Mouse (Mus musculus) intestine, embryonic 15.5 days (tissue): Measurements from ENCODE around the gene C1galt1c1. TPM values are rescaled to one million over a fixed set of nuclear protein-coding genes. Genes with fewer than 3 reads are reported as not detected.

ENCODE experiments used
- ATAC-seq: fragments of 200-750 bp; cut with Nextera tagmentation; 2 replicates; pipeline ENCODE4 v1.8.0; 2017; ENCODE audit warnings: moderate TSS enrichment, moderate library complexity
- H3K27ac ChIP-seq: fragments of 300-500 bp; sonication (generic); 2 replicates; pipeline ENCODE4 v1.5.1; 2015; ENCODE audit warnings: mild to moderate bottlenecking, inconsistent platforms
- H3K27me3 ChIP-seq: fragments of 300-500 bp; sonication (generic); replicated peaks from 2 replicates; pipeline ENCODE4 v1.6.1; 2015; ENCODE audit warnings: inconsistent platforms
- H3K36me3 ChIP-seq: fragments of 300-500 bp; sonication (generic); 2 replicates; pipeline ENCODE4 v1.6.1; 2015; ENCODE audit warnings: inconsistent platforms
- H3K4me1 ChIP-seq: fragments of 300-500 bp; sonication (generic); replicated peaks from 2 replicates; pipeline ENCODE4 v1.6.1; 2015; ENCODE audit warnings: inconsistent platforms
- H3K4me2 ChIP-seq: fragments of 300-500 bp; sonication (generic); replicated peaks from 2 replicates; pipeline ENCODE4 v1.6.1; 2015; ENCODE audit warnings: mild to moderate bottlenecking, inconsistent platforms
- H3K4me3 ChIP-seq: fragments of 300-500 bp; sonication (generic); replicated peaks from 2 replicates; pipeline ENCODE4 v1.5.1; 2015; ENCODE audit warnings: inconsistent platforms
- H3K9ac ChIP-seq: fragments of 300-500 bp; sonication (generic); 2 replicates; pipeline ENCODE4 v1.6.1; 2015; ENCODE audit warnings: inconsistent platforms
- H3K9me3 ChIP-seq: fragments of 300-500 bp; sonication (generic); 2 replicates; pipeline ENCODE4 v1.6.1; 2016; ENCODE audit warnings: inconsistent platforms
- WGBS: fragments of 180-500 bp; shearing (Covaris S2); methylation state at CpG from one replicate; pipeline ENCODE4 v1.1.7; 2015; 5-methylcytosine and 5-hydroxymethylcytosine counted together
- polyA plus RNA-seq: library from polyadenylated mRNA; unstranded; fragments of >200 nt; fragmentation: Nextera tagmentation; extraction: Ambion mirVana; gene quantifications from 2 replicates; pipeline ENCODE4 v1.2.1, GENCODE M21; 2015

The C1galt1c1 gene
- polyA plus RNA-seq, result 57.8 and 60.9 TPM in 2 replicates

DNA sequence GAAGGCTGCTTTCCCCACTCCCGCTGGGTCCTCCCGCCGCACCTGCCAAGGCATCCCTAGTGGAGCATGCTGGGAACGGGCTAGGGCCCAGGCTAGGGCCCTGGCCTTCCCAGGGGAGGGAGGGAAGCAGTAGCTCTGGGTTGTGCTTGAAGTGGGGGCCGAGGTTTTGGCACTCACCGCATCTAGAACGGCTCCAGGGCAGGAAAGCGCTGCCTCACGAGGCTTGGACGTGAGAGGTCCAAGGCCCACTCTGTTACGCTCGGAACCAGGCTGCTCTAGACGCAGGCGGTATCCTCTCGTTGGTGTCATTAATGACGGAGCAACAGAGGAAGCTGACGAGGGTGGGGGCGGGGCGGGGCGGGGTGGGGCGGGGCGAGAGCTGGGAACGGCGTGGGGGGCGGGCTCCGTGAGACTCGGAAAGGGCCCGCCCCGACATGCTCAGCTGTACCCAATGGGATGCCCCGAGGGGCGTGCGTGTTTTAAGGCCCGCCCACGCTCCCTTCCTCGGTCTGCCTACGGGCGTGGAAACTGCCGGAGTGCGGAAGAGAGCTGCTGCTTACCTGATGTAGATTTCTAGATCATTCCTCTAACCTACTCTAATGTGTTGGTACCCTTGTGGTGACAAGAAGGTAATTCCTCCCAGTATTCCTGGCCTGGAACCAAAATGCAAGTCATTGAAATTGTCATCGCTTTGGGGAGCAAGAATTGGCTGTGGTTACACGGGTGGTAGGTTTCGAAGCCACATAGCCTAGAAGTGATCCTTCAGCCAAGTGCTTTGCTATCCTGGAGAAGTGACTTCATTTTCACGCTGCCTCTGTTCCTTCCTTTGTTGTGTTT is at the start of gene C1galt1c1:
TSS of gene C1galt1c1 (minus strand) at position 287 of the 837 bp plus-strand sequence.
- H3K9ac ChIP-seq, result peak within 1 kb of the TSS; percentile 58
- 22% methylated on average over 38 of the region's 43 CpGs for WGBS
- H3K4me2 ChIP-seq, result peak within 1 kb of the TSS; percentile 53
- ATAC-seq, result peak; percentile 99
- H3K27me3 ChIP-seq, result no peaks in the 10 kb centered on the region
- peak within 1 kb of the TSS; percentile 90 for H3K27ac ChIP-seq
- H3K36me3 ChIP-seq, result no peaks in the 10 kb centered on the region
- no peaks in the 10 kb centered on the region for H3K9me3 ChIP-seq
- H3K4me3 ChIP-seq, result peak within 1 kb of the TSS; percentile 59
- no peaks in the 10 kb centered on the region for H3K4me1 ChIP-seq

DNA sequence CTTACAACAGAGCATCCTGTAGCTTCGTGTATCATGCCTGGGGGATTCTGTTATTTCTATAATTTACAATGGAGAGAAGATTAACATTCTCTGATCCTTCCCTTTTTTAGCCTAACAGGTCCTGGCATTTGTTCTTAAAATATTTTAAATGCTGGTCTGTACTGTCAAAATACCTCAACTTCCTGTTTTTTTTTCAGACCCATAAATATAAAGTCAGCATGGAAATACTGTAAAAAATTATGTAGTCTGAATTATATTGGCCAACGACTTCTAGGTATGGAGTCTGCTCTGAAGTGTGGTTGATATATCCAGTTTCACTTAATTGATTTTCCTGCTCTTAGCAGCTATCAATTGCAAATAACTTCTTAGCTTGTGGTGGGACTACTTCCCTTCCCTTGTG is 47.1 kb upstream of the C1galt1c1 start:
- Histone ChIP-seq H3K9ac (no peak overlapping the region), H3K4me3 (no peak overlapping the region), H3K36me3 (no peaks in the 10 kb centered on the region), H3K9me3 (no peaks in the 10 kb centered on the region), H3K4me2 (no peak overlapping the region), H3K27me3 (no peaks in the 10 kb centered on the region), H3K27ac (no peak overlapping the region), H3K4me1 (no peaks in the 10 kb centered on the region)
- WGBS, result 45% methylated on average over 2 of the region's 2 CpGs
- no peak for ATAC-seq

GRCm38 (mm10) chrX:38669111-38669903 is 34.4 kb upstream of the C1galt1c1 start:
- H3K27ac ChIP-seq, result no peak overlapping the region
- peak; percentile 77 for ATAC-seq

GRCm38 (mm10) chrX:38656206-38656883 is 21.5 kb upstream of the C1galt1c1 start:
- H3K27me3 ChIP-seq, result no peaks in the 10 kb centered on the region
- WGBS, result 65% methylated on average over 4 of the region's 4 CpGs
- H3K9ac ChIP-seq, result no peak overlapping the region

More at GRCm38 (mm10) chrX:38669111-38669903, 34.4 kb upstream of the C1galt1c1 start:
- H3K27me3 ChIP-seq, result no peaks in the 10 kb centered on the region
- no peaks in the 10 kb centered on the region for H3K9me3 ChIP-seq
- H3K9ac ChIP-seq, result no peak overlapping the region
- H3K4me1 ChIP-seq, result no peaks in the 10 kb centered on the region
- no peaks in the 10 kb centered on the region for H3K36me3 ChIP-seq
- WGBS, result 46% methylated on average over 6 of the region's 6 CpGs
- no peak overlapping the region for H3K4me3 ChIP-seq
- H3K4me2 ChIP-seq, result no peak overlapping the region

DNA sequence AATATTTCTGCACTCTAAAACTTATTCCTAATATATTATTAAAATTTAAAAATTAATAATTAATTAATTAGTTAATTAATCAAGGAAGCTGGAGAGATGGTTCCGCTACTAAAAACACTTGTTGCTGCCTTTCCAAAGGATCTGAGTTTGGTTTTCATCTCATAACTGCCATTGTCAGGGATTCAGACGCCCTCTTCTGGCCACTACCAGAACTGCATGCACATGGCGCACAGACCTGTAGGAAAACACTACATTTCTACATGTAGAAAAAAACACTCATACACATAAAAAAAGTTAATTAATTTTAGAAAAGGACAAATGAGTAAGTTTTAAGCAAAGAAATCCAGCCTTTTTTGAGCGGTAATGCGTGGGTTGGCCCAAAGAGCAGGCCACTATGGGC is 19.8 kb upstream of the C1galt1c1 start:
- no peaks in the 10 kb centered on the region for H3K27me3 ChIP-seq
- 86% methylated on average over 5 of the region's 5 CpGs for WGBS
- H3K4me1 ChIP-seq, result no peaks in the 10 kb centered on the region
- no peaks in the 10 kb centered on the region for H3K36me3 ChIP-seq
- H3K27ac ChIP-seq, result no peak overlapping the region
- no peaks in the 10 kb centered on the region for H3K9me3 ChIP-seq
- no peak overlapping the region for H3K4me3 ChIP-seq
- no peak overlapping the region for H3K9ac ChIP-seq
- no peak overlapping the region for H3K4me2 ChIP-seq
- ATAC-seq, result no peak

More at GRCm38 (mm10) chrX:38656206-38656883, 21.5 kb upstream of the C1galt1c1 start:
- no peak overlapping the region for H3K27ac ChIP-seq
- H3K9me3 ChIP-seq, result no peaks in the 10 kb centered on the region
- H3K4me1 ChIP-seq, result no peaks in the 10 kb centered on the region
- H3K4me3 ChIP-seq, result no peak overlapping the region
- H3K36me3 ChIP-seq, result no peaks in the 10 kb centered on the region
- no peak overlapping the region for H3K4me2 ChIP-seq
- peak; percentile 62 for ATAC-seq

- no peaks in the 10 kb centered on the region for H3K4me1 ChIP-seq
- H3K4me3 ChIP-seq, result no peak overlapping the region
- H3K9ac ChIP-seq, result no peak overlapping the region
- no peaks in the 10 kb centered on the region for H3K9me3 ChIP-seq
- no peak overlapping the region for H3K27ac ChIP-seq
- H3K36me3 ChIP-seq, result no peaks in the 10 kb centered on the region
- WGBS, result 68% methylated on average over 1 of the region's 1 CpGs
- H3K4me2 ChIP-seq, result no peak overlapping the region
- no peaks in the 10 kb centered on the region for H3K27me3 ChIP-seq
- no peak for ATAC-seq
Measured at GRCm38 (mm10) chrX:38653181-38653580, 18.3 kb upstream of the C1galt1c1 start.

- Histone ChIP-seq H3K9ac (no peak overlapping the region), H3K27me3 (no peaks in the 10 kb centered on the region), H3K9me3 (no peaks in the 10 kb centered on the region), H3K36me3 (no peaks in the 10 kb centered on the region), H3K4me2 (no peak overlapping the region), H3K4me3 (no peak overlapping the region), H3K4me1 (no peaks in the 10 kb centered on the region), H3K27ac (no peak overlapping the region)
- ATAC-seq, result no peak
- WGBS, result 43% methylated on average over 6 of the region's 7 CpGs
Measured at GRCm38 (mm10) chrX:38651167-38651566, 16.3 kb upstream of the C1galt1c1 start.

DNA sequence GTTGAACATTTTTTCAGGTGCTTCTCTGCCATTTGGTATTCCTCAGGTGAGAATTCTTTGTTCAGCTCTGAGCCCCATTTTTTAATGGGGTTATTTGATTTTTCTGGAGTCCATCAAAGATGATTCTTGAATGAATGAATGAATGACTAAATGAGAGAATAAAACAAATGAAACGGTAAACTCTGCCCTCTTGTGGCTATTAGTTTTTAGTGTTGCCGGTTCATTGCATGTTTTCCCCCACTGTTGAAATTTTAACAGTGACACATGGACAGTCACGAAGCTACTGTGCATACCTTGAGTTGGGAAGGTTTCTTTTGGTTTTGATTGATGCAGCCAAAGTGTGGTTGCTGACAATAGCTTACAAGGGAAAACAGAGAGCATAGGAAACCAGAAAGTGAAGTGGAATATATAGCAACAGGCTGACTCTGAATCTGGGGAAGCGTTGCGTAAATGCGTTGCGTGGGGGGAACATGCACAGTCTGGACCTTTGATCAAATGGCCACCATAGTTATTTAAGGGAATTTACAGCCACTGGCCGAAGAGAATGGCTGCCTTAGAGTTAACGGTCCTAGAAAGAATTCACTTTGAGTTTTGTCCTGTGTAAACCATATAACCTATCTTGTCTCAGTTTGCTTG is 15.6 kb upstream of the C1galt1c1 start:
- no peak overlapping the region for H3K9ac ChIP-seq
- H3K27me3 ChIP-seq, result no peaks in the 10 kb centered on the region
- H3K27ac ChIP-seq, result no peak overlapping the region
- H3K9me3 ChIP-seq, result no peaks in the 10 kb centered on the region
- H3K4me3 ChIP-seq, result no peak overlapping the region
- H3K4me2 ChIP-seq, result no peak overlapping the region
- ATAC-seq, result no peak
- WGBS, result 58% methylated on average over 9 of the region's 9 CpGs
- no peaks in the 10 kb centered on the region for H3K4me1 ChIP-seq
- H3K36me3 ChIP-seq, result no peaks in the 10 kb centered on the region

DNA sequence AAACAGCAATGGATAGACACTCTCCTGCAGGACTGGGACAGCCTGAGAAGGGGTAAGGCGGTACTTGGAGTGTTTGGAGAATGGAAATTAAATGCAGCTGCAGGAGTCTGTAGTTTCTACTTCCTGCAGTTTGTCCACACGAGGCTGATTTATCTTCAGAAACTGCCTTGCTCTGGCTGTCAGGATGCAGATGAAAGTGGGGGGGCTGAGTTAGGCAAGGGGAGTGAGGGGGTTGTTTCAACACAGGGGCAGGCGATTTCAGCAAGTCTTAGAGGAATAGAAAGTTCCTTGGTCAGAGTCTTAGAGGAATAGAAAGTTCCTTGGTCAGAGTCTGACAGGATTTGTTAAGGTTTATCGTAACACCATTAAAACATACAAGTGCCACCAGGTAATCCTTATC is 7.3 kb upstream of the C1galt1c1 start:
- no peak overlapping the region for H3K4me3 ChIP-seq
- peak overlapping the region; percentile 44; the same call in 1 of the 2 replicates for H3K27ac ChIP-seq
- no peaks in the 10 kb centered on the region for H3K36me3 ChIP-seq
- H3K4me2 ChIP-seq, result no peak overlapping the region
- H3K9me3 ChIP-seq, result no peaks in the 10 kb centered on the region
- no peaks in the 10 kb centered on the region for H3K4me1 ChIP-seq
- H3K27me3 ChIP-seq, result no peaks in the 10 kb centered on the region
- 41% methylated on average over 4 of the region's 4 CpGs for WGBS
- ATAC-seq, result peak; percentile 11; the same call in 1 of the 2 replicates
- H3K9ac ChIP-seq, result no peak overlapping the region

DNA sequence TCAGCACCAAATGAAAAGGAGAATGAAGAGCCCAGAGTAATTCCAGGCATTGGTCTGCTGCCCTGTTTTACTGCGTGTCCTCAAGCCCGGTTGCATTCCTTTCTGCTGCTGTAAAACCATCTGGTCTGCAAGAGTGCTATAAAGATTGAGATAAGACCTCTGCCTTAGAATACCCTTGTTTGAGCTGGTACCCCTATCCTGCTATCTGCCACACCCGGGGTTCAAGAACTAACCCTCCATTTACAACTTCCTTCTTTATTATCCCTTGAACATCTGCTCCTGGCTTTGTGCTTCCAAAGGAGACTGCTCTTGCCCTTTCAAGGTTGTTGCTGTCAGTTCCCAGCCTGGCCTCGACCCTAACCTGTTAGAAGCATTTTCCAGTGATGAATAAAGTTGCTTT is 6.5 kb upstream of the C1galt1c1 start:
- no peak overlapping the region for H3K9ac ChIP-seq
- H3K4me1 ChIP-seq, result no peaks in the 10 kb centered on the region
- H3K4me2 ChIP-seq, result no peak overlapping the region
- ATAC-seq, result peak; percentile 91
- H3K27me3 ChIP-seq, result no peaks in the 10 kb centered on the region
- 19% methylated on average over 4 of the region's 4 CpGs for WGBS
- no peaks in the 10 kb centered on the region for H3K9me3 ChIP-seq
- no peak overlapping the region for H3K4me3 ChIP-seq
- peak overlapping the region; percentile 44; the same call in 1 of the 2 replicates for H3K27ac ChIP-seq
- H3K36me3 ChIP-seq, result no peaks in the 10 kb centered on the region

DNA sequence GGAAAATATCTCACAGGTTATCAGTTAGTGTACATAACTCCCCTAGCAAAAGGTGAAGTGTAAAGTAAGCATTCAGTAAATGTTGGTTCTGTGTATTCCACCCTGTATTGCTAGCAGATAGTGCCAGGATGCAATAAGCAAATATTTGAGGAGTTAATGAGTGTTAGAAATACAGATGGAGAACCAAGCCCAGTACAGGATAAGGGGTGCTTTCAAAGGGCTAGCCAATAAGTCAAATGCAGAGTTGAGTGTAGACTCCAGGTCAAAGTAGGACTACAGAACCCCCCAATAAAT is 698 bp upstream of the C1galt1c1 start:
- no peak overlapping the region for H3K9ac ChIP-seq
- no peaks in the 10 kb centered on the region for H3K4me1 ChIP-seq
- H3K27ac ChIP-seq, result peak overlapping the region; percentile 48; the same call in 1 of the 2 replicates
- peak overlapping the region; percentile 33 for H3K4me3 ChIP-seq
- no peaks in the 10 kb centered on the region for H3K27me3 ChIP-seq
- peak overlapping the region; percentile 53 for H3K4me2 ChIP-seq
- peak; percentile 48 for ATAC-seq
- no peaks in the 10 kb centered on the region for H3K9me3 ChIP-seq
- no peaks in the 10 kb centered on the region for H3K36me3 ChIP-seq

GRCm38 (mm10) chrX:38600995-38601369 is 33.9 kb downstream of the C1galt1c1 start:
- Histone ChIP-seq H3K27me3 (no peaks in the 10 kb centered on the region), H3K27ac (peak overlapping the region; percentile 78), H3K9me3 (no peaks in the 10 kb centered on the region), H3K4me3 (peak overlapping the region; percentile 47), H3K9ac (peak overlapping the region; percentile 40), H3K4me2 (peak overlapping the region; percentile 51), H3K4me1 (no peaks in the 10 kb centered on the region), H3K36me3 (no peaks in the 10 kb centered on the region)
- ATAC-seq, result peak; percentile 77
- 17% methylated on average over 3 of the region's 3 CpGs for WGBS
